8 mouse cellular contexts compared by ENCODE assay signal in the genomic region with DNA sequence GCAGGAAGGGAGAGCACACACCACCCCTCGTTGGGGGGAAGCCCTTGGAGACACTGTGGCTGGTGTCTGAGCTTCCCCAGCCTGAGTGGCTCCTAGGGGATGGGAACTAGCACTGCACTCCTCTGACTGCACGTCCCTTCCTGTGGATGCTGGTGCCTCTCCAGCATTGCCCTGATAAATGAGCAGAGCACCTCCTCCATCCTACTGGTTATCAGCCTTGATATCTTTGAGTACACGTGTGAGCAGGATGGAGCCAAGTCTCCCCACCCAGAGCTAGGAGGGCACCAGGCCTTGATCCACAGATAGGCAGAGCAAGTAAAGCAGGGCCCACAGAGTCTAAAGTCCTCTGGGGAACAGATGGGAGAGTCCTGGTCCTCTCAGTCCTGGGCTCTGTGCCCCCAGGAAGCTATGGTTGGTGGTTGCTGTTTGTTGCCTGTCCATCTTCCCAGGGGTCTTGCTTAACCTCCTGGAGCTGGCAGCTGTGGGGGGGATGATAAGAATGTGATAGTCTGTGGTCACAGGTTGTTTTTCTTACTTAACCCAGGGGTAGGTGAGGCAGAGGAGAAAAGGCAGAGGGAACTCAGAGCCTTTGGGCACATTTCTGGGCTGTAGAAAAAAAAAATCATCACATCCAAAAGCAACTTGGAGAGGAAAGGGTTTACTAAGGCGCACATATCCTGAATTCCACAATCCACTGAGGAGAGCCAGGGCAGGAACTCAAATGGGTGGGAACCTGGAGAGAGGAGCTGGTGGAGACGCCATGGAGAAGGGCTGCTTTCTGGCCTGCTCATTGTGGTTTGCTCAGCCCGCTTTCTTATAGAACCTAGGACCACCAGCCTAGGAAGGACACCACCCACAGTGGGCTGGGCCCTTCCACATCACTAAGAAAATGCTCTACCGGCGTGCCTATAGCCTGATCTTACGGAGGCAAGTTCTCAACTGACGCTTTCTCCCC. TPM values are rescaled to one million over a fixed set of nuclear protein-coding genes. Genes with fewer than 3 reads are reported as not detected.
DNase-seq lines count a peak whose midpoint lies in the region; ATAC-seq and TF ChIP-seq lines count a peak whose summit lies in the region.

No protein-coding gene starts in this region.

- no peak for TF ChIP-seq CTCF in cortical plate, adult 2 months (IDR thresholded peaks at IDR 0.05; ENCODE audit: extremely low read depth, insufficient read depth, low read length)
- TF ChIP-seq CTCF in intestine, postnatal 0 days (IDR thresholded peaks at IDR 0.05; ENCODE audit: low read depth), result peak; percentile 32

- H3K4me3 ChIP-seq in embryonic facial prominence, embryonic 14.5 days (ENCODE audit: low read depth, low read length), result no peak overlapping the region
- no peak overlapping the region for H3K4me3 ChIP-seq in embryonic facial prominence, embryonic 10.5 days
- no peak overlapping the region for H3K4me3 ChIP-seq in cortical plate, adult 2 months (ENCODE audit: insufficient read depth, low read length)
- no peak overlapping the region for H3K4me3 ChIP-seq in intestine, postnatal 0 days (ENCODE audit: low read depth, low read length)

- H3K27me3 ChIP-seq in embryonic facial prominence, embryonic 14.5 days (replicated peaks; ENCODE audit: control insufficient read depth, insufficient read depth, low read length), result no peaks in the 10 kb centered on the region
- no peaks in the 10 kb centered on the region; the same call in 1 of the 2 replicates for H3K27me3 ChIP-seq in embryonic facial prominence, embryonic 10.5 days (replicated peaks; ENCODE audit: low read depth, poor library complexity, severe bottlenecking)
- no peaks in the 10 kb centered on the region for H3K27me3 ChIP-seq in intestine, postnatal 0 days (replicated peaks; ENCODE audit: control insufficient read depth, insufficient read depth, low read length)

- no peak overlapping the region for H3K9ac ChIP-seq in embryonic facial prominence, embryonic 14.5 days (ENCODE audit: low read depth, low read length)
- H3K9ac ChIP-seq in intestine, postnatal 0 days (ENCODE audit: low read depth, low read length), result no peak overlapping the region

- peaks cover 39% of the 10 kb centered on the region for H3K4me1 ChIP-seq in embryonic facial prominence, embryonic 14.5 days (ENCODE audit: control insufficient read depth, insufficient read depth, low read length)
- peaks cover 39% of the 10 kb centered on the region for H3K4me1 ChIP-seq in embryonic facial prominence, embryonic 10.5 days
- H3K4me1 ChIP-seq in cortical plate, adult 2 months (ENCODE audit: control insufficient read depth, insufficient read depth, low read length), result peaks cover 30% of the 10 kb centered on the region
- 0 out of 2 replicates have a peak, but pooled peaks cover 3% of the 10 kb centered on the region for H3K4me1 ChIP-seq in intestine, postnatal 0 days (replicated peaks; ENCODE audit: control insufficient read depth, insufficient read depth, low read length)

- H3K9me3 ChIP-seq in embryonic facial prominence, embryonic 14.5 days (ENCODE audit: control insufficient read depth, low read length), result no peaks in the 10 kb centered on the region
- H3K9me3 ChIP-seq in embryonic facial prominence, embryonic 10.5 days, result no peaks in the 10 kb centered on the region
- H3K9me3 ChIP-seq in intestine, postnatal 0 days (ENCODE audit: control insufficient read depth), result no peaks in the 10 kb centered on the region

- H3K36me3 ChIP-seq in embryonic facial prominence, embryonic 14.5 days (ENCODE audit: control insufficient read depth, insufficient read depth, low read length), result no peaks in the 10 kb centered on the region
- H3K36me3 ChIP-seq in embryonic facial prominence, embryonic 10.5 days (replicated peaks), result no peaks in the 10 kb centered on the region
- H3K36me3 ChIP-seq in intestine, postnatal 0 days (ENCODE audit: control insufficient read depth, insufficient read depth), result no peaks in the 10 kb centered on the region

- H3K4me2 ChIP-seq in embryonic facial prominence, embryonic 14.5 days (ENCODE audit: low read depth, low read length), result no peak overlapping the region
- no peak overlapping the region for H3K4me2 ChIP-seq in intestine, postnatal 0 days (replicated peaks; ENCODE audit: low read depth)

- no peak overlapping the region for H3K27ac ChIP-seq in embryonic facial prominence, embryonic 14.5 days (replicated peaks; ENCODE audit: low read depth, low read length)
- no peak overlapping the region for H3K27ac ChIP-seq in embryonic facial prominence, embryonic 10.5 days (replicated peaks)
- H3K27ac ChIP-seq in cortical plate, adult 2 months (ENCODE audit: insufficient read depth, low read length), result peak overlapping the region; percentile 10; the same call in 1 of the 2 replicates
- H3K27ac ChIP-seq in intestine, postnatal 0 days (ENCODE audit: low read depth, low read length), result peak overlapping the region; percentile 57; the same call in 1 of the 2 replicates

- ATAC-seq in embryonic facial prominence, embryonic 14.5 days (ENCODE audit: low read depth), result no peak
- peak; percentile 22; the same call in 1 of the 2 replicates for ATAC-seq in intestine, postnatal 0 days

- TF ChIP-seq POLR2A in cortical plate, adult 2 months (IDR thresholded peaks at IDR 0.05; ENCODE audit: extremely low read depth, insufficient read depth, low read length), result no peak

- peak; percentile 27 for DNase-seq in embryonic facial prominence, embryonic 14.5 days (ENCODE audit: low spot score)
- no peak for DNase-seq in embryonic facial prominence, embryonic 10.5 days (ENCODE audit: low spot score)
- peak; percentile 66 for DNase-seq in lung, postnatal 25 days (ENCODE audit: low spot score)
- no peak for DNase-seq in thymus, postnatal 36 days
- DNase-seq in adrenal gland, postnatal 10 days, result no peak
- no peak for DNase-seq in thymus, postnatal 14 days

- WGBS in embryonic facial prominence, embryonic 14.5 days, result 71% methylated on average over 10 of the region's 10 CpGs
- 78% methylated on average over 10 of the region's 10 CpGs for WGBS in embryonic facial prominence, embryonic 10.5 days
- 62% methylated on average over 10 of the region's 10 CpGs for WGBS in intestine, postnatal 0 days

RNA-seq across cellular contexts. Expression of a gene that starts 34.6 kb away (rescaled TPM):
- polyA plus RNA-seq in embryonic facial prominence, embryonic 14.5 days (2014; fragmentation: Nextera tagmentation; extraction: Ambion mirVana), result 29.1 and 30.4 TPM in 2 replicates
- 6.2 and 6.6 TPM in 2 replicates for polyA plus RNA-seq in embryonic facial prominence, embryonic 10.5 days (2016; fragmentation: Nextera tagmentation; extraction: Ambion mirVana)
- 220 TPM in 2 replicates for polyA plus RNA-seq in cortical plate, adult 2 months (2012; rRNA removed)
- polyA plus RNA-seq in intestine, postnatal 0 days (2015; fragmentation: Nextera tagmentation; extraction: Ambion mirVana), result 65.4 and 78.2 TPM in 2 replicates
- total RNA-seq in adrenal gland, postnatal 10 days (2021), result 100 to 1,000 TPM; 277 to 282 TPM

Comparison
In these comparisons a context has a peak if more than half of its experiments do, and no peak if none do; other contexts are left out.
1. DNase-seq: peak in embryonic facial prominence, embryonic 14.5 days (single experiment) and lung, postnatal 25 days (single experiment); none in embryonic facial prominence, embryonic 10.5 days (single experiment), thymus, postnatal 36 days (0 of 2), adrenal gland, postnatal 10 days (single experiment) and thymus, postnatal 14 days (single experiment).
2. H3K27ac ChIP-seq: peak in cortical plate, adult 2 months (single experiment) and intestine, postnatal 0 days (single experiment); none in embryonic facial prominence, embryonic 14.5 days (single experiment) and embryonic facial prominence, embryonic 10.5 days (single experiment).